Mouse (Mus musculus): ENCODE results near the gene Rhbdf1. TPM values are rescaled to one million over a fixed set of nuclear protein-coding genes. Genes with fewer than 3 reads are reported as not detected.

The Rhbdf1 gene
- not detected for polyA plus RNA-seq (2017; shearing (Covaris generic))

GRCm38 (mm10) chr11:32221951-32222409 lies at the start of gene Rhbdf1:
Rhbdf1 (minus strand) TSS chr11:32222300.

DNA sequence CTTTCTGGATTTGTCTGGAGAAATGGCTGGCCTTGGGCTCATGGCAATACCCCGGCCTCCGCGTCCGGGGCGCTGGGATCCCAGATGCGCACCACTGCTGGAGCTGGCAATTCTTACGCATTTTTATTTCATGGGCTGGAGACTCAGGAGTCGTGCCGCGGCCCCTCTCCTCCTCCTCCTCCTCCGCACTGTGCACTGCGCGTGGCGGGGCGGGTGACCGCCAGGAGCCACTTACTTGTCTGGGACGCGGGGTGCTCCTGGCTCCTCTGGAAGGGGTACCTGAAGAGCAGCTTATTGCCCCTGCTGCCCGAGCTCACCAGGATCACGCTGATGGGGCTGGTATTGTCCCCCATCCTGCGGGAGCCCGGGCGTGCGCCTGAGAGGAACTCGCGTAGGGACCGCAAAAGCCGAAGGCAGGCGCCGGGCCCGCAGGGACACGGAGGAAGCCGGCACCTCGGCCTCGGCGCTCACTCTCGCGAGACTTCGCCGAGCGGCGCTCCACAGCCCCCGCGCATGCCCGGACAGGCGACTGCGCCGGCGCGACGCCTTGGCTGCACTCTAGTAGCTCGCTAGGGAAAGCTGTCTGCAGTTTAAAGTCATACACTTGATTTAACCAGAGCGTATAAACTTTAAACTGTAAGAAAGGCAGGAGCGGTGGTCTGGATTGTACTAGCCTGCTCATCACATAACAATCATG lies 45.2 kb upstream of the Rhbdf1 start, which contains the start of gene Nprl3:
Gene Nprl3 (minus strand): TSS at position 520 of the 697 bp plus-strand sequence.

GRCm38 (mm10) chr11:32226124-32226871 lies 4.2 kb upstream of the Rhbdf1 start, which contains the start of gene Mpg:
Mpg (plus strand) TSS chr11:32226505.

GRCm38 (mm10) chr11:32205058-32205873 lies 16.8 kb downstream of the Rhbdf1 start, which contains the start of gene Snrnp25:
Snrnp25 (plus strand) TSS chr11:32205415.

DNA sequence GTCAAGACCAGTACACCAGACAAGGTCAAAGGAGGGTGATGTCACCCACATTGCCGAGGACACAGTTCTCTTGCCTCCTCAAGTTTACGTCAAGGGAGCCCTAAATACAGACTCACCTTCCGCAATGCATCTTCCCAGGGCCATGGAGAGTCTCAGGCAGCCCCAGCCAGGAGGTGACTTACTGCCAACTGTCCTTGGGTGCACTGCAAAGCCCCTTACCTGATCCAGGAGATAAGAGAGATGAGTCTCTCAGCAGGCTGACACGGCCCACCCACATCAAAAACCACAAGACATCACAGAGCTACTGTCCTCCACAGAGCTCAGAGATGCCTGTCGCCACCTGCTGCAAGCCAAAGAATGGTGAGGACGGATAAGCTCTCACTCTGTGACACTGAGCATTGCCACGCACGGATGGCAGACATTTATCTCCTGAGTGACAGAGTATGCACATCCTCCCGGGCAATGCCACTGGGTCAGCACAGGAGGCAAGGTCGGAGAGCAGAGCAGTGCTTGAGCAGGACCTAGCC lies 22.0 kb downstream of the Rhbdf1 start, which contains the start of gene Il9r:
Gene Il9r (minus strand): TSS at position 205 of the 527 bp plus-strand sequence.

Other genes starting within 250 kb of the Rhbdf1 start
- 123 TPM for gene Nsg2, start 221.8 kb downstream of the Rhbdf1 start, polyA plus RNA-seq (2017; shearing (Covaris generic))
- 0.30 TPM for gene Il9r, start 22.0 kb downstream of the Rhbdf1 start, polyA plus RNA-seq (2017; shearing (Covaris generic))
- gene Snrnp25, start 16.9 kb downstream of the Rhbdf1 start, polyA plus RNA-seq (2017; shearing (Covaris generic)): 16.8 TPM
- 14.4 TPM for gene Mpg, start 4.2 kb upstream of the Rhbdf1 start, polyA plus RNA-seq (2017; shearing (Covaris generic))
- gene Nprl3, start 45.4 kb upstream of the Rhbdf1 start, polyA plus RNA-seq (2017; shearing (Covaris generic)): 42.3 TPM
- not detected for gene Hba-x, start 54.1 kb upstream of the Rhbdf1 start, polyA plus RNA-seq (2017; shearing (Covaris generic))
- not detected for gene Hba-a1, start 61.2 kb upstream of the Rhbdf1 start, polyA plus RNA-seq (2017; shearing (Covaris generic))
- not detected for gene Hbq1b, start 64.7 kb upstream of the Rhbdf1 start, polyA plus RNA-seq (2017; shearing (Covaris generic))
- gene Hba-a2, start 74.2 kb upstream of the Rhbdf1 start, polyA plus RNA-seq (2017; shearing (Covaris generic)): 0.73 TPM
- not detected for gene Hbq1a, start 77.8 kb upstream of the Rhbdf1 start, polyA plus RNA-seq (2017; shearing (Covaris generic))
- gene Sh3pxd2b, start 125.5 kb upstream of the Rhbdf1 start, polyA plus RNA-seq (2017; shearing (Covaris generic)): 0.72 TPM
- gene Ubtd2, start 233.1 kb upstream of the Rhbdf1 start, polyA plus RNA-seq (2017; shearing (Covaris generic)): 7.6 TPM

All from effector memory CD4-positive, alpha-beta T cell, adult 7 months (primary cell).